Mouse (Mus musculus): ENCODE results near the gene Shroom2. TPM values are rescaled to one million over a fixed set of nuclear protein-coding genes. Genes with fewer than 3 reads are reported as not detected.

The Shroom2 gene
- polyA plus RNA-seq, 1 experiment from 2014 or later, result not detected

DNA sequence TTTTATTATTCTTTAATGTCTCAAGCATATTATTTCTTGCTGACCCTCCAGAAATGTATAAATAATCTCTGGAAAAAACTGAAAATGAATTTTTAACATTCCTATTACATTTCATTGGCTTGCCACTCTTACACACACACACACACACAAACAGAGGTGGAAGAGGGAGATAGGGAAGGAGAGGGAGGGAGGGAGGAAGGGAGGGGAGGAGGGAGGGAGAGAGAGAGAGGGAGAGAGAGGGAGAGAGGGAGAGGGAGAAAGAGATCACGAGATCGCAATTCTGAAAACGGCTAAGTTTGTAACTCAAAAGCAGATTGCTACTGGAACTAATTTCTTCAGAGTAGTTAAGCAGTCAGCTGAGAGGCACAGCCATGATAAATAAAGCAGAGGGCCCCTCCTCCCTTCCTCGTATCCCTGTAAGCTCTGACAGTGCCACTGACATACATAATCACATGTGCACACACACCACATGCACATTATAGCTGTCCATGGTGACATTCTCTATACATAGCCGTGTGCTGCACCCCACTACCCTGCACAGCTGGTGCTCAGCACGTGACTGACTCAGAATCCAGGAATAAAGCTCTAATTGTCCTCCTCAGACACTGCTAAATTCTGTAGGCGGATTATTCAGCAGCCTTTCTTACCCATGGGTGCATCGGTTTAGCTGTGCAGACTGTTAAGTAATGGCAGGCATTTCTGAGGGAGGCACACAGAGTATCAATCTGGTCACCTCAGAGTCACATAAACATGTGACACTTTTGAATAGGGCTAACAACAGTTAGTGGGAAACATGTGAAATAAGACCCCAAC is 113.3 kb downstream of the Shroom2 start:
- Histone ChIP-seq H3K27ac (no peak overlapping the region), H3K79me2 (ENCODE audit: inconsistent target) (no peaks in the 10 kb centered on the region), H3K36me3 (ENCODE audit: inconsistent target) (no peaks in the 10 kb centered on the region), H3K4me3 (ENCODE audit: inconsistent target) (no peak overlapping the region)
- 74% methylated on average over 7 of the region's 8 CpGs for WGBS (ENCODE audit: missing documents)

DNA sequence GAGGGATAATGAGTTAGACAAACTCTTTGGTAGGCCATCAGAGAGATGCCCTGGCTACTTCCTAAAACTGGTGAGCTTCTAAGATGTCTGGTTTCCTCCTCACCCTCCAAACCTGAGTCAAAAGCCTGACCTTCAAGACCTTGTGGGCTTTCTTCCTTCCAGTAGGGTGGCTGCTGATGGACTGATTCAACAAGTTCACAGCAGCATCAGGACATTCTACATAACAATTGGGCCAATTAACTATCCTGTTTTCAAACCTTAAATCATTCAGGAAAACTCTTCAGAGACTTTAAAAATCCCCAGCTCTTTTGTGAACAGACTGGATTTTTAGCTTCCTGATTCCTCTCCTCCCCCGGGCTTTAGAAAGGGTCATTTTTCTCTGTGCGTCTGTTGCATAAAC is 116.6 kb downstream of the Shroom2 start:
- 100% methylated on average over 1 of the region's 2 CpGs for WGBS (ENCODE audit: missing documents)
- no peaks in the 10 kb centered on the region for H3K36me3 ChIP-seq (ENCODE audit: inconsistent target)

DNA sequence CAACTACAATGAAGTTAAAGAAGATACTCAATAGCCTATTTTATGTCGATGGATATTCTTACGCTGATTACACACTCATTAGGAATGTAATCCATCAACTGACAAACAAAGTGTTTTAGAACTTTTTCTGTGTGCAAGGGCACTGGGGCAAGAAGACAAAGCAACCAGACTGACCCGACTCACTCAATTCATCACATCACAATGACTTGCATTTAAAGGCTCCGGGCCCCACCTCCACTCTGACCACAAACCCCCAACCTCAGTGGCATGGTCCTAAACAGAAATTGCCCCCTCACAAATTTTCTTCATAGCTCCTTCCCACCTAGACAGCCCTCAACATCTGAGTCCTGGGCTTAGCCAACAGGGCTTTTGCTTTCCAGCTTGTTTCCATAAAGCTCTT is 124.4 kb downstream of the Shroom2 start:
- Histone ChIP-seq H3K79me2 (ENCODE audit: inconsistent target) (no peaks in the 10 kb centered on the region), H3K27ac (no peak overlapping the region), H3K4me3 (ENCODE audit: inconsistent target) (no peak overlapping the region), H3K36me3 (ENCODE audit: inconsistent target) (no peaks in the 10 kb centered on the region)
- 43% methylated on average over 4 of the region's 4 CpGs for WGBS (ENCODE audit: missing documents)

More for the DNA sequence above, 116.6 kb downstream of the Shroom2 start:
- H3K27ac ChIP-seq, result no peak overlapping the region
- H3K79me2 ChIP-seq (ENCODE audit: inconsistent target), result no peaks in the 10 kb centered on the region
- H3K4me3 ChIP-seq (ENCODE audit: inconsistent target), result no peak overlapping the region

GRCm38 (mm10) chrX:152643679-152644638 is 125.3 kb downstream of the Shroom2 start:
- 81% methylated on average over 11 of the region's 11 CpGs for WGBS (ENCODE audit: missing documents)

DNA sequence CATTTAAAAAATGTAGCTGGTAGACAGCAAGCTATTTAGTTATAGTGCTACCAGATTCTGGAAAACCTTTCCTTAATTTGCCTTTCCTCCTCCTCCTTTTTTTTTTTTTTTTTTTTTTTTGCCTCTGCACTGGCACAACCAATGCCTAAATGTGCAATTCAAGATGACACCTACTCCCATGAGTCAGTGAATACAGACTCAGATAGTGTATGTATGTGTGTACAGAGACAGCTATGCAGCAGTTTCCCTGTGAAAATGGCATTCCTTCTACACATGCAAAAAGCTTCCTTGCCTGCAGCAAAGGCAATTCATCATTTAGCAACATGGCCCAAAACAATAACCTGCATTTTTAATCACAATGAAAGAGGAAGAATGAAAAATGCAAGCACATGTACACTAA is 126.1 kb downstream of the Shroom2 start:
- H3K4me3 ChIP-seq (ENCODE audit: inconsistent target), result no peak overlapping the region
- no peak overlapping the region for H3K27ac ChIP-seq
- H3K79me2 ChIP-seq (ENCODE audit: inconsistent target), result no peaks in the 10 kb centered on the region
- H3K36me3 ChIP-seq (ENCODE audit: inconsistent target), result no peaks in the 10 kb centered on the region

More at GRCm38 (mm10) chrX:152643679-152644638, 125.3 kb downstream of the Shroom2 start:
- Histone ChIP-seq H3K79me2 (ENCODE audit: inconsistent target) (no peaks in the 10 kb centered on the region), H3K4me3 (ENCODE audit: inconsistent target) (no peak overlapping the region), H3K27ac (no peak overlapping the region), H3K36me3 (ENCODE audit: inconsistent target) (no peaks in the 10 kb centered on the region)

GRCm38 (mm10) chrX:152642627-152643026 is 126.6 kb downstream of the Shroom2 start:
- Histone ChIP-seq H3K79me2 (ENCODE audit: inconsistent target) (no peaks in the 10 kb centered on the region), H3K4me3 (ENCODE audit: inconsistent target) (no peak overlapping the region), H3K27ac (no peak overlapping the region), H3K36me3 (ENCODE audit: inconsistent target) (no peaks in the 10 kb centered on the region)
- 100% methylated on average over 1 of the region's 2 CpGs for WGBS (ENCODE audit: missing documents)

DNA sequence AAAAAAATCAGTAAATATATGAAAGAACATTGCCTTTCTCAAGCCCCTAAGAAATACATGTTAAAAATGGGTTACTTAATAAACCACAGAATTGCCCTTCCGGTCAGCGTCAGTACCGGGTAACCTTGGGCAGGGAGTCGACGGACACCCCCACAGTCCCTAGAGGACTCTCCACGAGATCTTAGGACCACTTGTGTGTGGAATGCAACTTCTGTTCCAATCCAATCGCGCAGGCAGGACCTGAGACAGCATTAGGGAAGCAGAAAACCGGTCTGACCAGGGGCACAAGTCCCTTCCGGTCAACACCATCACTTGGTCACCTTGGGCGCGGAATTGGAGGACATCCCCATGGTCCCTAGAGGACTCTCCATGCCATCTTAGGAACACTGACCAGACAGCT is 133.9 kb downstream of the Shroom2 start:
- H3K4me3 ChIP-seq (ENCODE audit: inconsistent target), result no peak overlapping the region
- H3K79me2 ChIP-seq (ENCODE audit: inconsistent target), result no peaks in the 10 kb centered on the region
- 93% methylated on average over 11 of the region's 12 CpGs for WGBS (ENCODE audit: missing documents)

GRCm38 (mm10) chrX:152621407-152621806 is 147.9 kb downstream of the Shroom2 start:
- WGBS (ENCODE audit: missing documents), result 75% methylated on average over 2 of the region's 2 CpGs
- Histone ChIP-seq H3K27ac (no peak overlapping the region), H3K4me3 (ENCODE audit: inconsistent target) (no peak overlapping the region), H3K79me2 (ENCODE audit: inconsistent target) (no peaks in the 10 kb centered on the region), H3K36me3 (ENCODE audit: inconsistent target) (no peaks in the 10 kb centered on the region)

More for the DNA sequence above, 133.9 kb downstream of the Shroom2 start:
- Histone ChIP-seq H3K36me3 (ENCODE audit: inconsistent target) (no peaks in the 10 kb centered on the region), H3K27ac (no peak overlapping the region)

GRCm38 (mm10) chrX:152620917-152621316 is 148.3 kb downstream of the Shroom2 start:
- Histone ChIP-seq H3K36me3 (ENCODE audit: inconsistent target) (no peaks in the 10 kb centered on the region), H3K27ac (no peak overlapping the region), H3K79me2 (ENCODE audit: inconsistent target) (no peaks in the 10 kb centered on the region), H3K4me3 (ENCODE audit: inconsistent target) (no peak overlapping the region)

- Histone ChIP-seq H3K4me3 (ENCODE audit: inconsistent target) (no peak overlapping the region), H3K36me3 (ENCODE audit: inconsistent target) (no peaks in the 10 kb centered on the region), H3K79me2 (ENCODE audit: inconsistent target) (no peaks in the 10 kb centered on the region), H3K27ac (no peak overlapping the region)
- WGBS (ENCODE audit: missing documents), result 77% methylated on average over 1 of the region's 1 CpGs
Observed at GRCm38 (mm10) chrX:152618464-152618863, 150.8 kb downstream of the Shroom2 start.

DNA sequence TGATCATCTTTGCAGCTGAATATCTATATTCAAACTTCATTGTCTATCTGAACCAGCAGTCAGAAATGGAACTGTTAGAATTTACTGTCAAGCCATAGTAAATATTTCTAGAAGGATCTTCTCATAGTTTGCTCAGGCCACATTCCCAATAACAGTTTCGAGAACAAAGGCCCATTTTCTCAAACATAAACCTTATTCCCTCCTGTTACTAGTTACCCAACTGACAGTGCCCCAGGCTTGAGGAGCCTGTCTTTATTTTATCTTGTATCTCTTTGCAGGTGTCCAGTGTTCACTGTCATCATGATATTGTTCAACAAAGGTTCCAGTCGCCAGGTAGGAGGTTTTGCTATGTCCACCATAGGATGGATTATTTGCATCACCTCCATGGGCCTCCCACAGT is 206.2 kb downstream of the Shroom2 start, which contains the start of gene Cldn34a:
Cldn34a (plus strand) TSS at position 301 of the 400 bp plus-strand sequence.
- H3K36me3 ChIP-seq (ENCODE audit: inconsistent target), result no peaks in the 10 kb centered on the region
- no peak within 1 kb of the TSS for H3K4me3 ChIP-seq (ENCODE audit: inconsistent target)
- H3K79me2 ChIP-seq (ENCODE audit: inconsistent target), result no peaks in the 10 kb centered on the region
- 86% methylated on average over 2 of the region's 2 CpGs for WGBS (ENCODE audit: missing documents)
- H3K27ac ChIP-seq, result no peak within 1 kb of the TSS

Other genes starting within 250 kb of the Shroom2 start
- gene Cldn34a, start 206.1 kb downstream of the Shroom2 start, polyA plus RNA-seq (2018), result not detected in 3 replicates
- not detected in 3 replicates for gene Gpr143, start 12.5 kb upstream of the Shroom2 start, polyA plus RNA-seq (2018)
- not detected in 3 replicates for gene Usp51, start 237.0 kb upstream of the Shroom2 start, polyA plus RNA-seq (2018)

All from macrophage (primary cell).